Mouse (Mus musculus): ENCODE measurements around the gene Cacna2d3.
A peak's percentile ranks its signal among the peaks of the same experiment; 100 is the strongest.

Gene Cacna2d3

GRCm38 (mm10) chr14:29721488-29722385 lies at the start of gene Cacna2d3:
Gene Cacna2d3 (minus strand): TSS chr14:29721864.
- DNase-seq, result peak; percentile 75

- no peak for DNase-seq
Observed at GRCm38 (mm10) chr14:29769486-29769885, 47.8 kb upstream of the Cacna2d3 start.

- DNase-seq, result no peak
Observed at GRCm38 (mm10) chr14:29752876-29753275, 31.2 kb upstream of the Cacna2d3 start.

- DNase-seq, result no peak
Observed at GRCm38 (mm10) chr14:29738751-29739150, 17.1 kb upstream of the Cacna2d3 start.

- no peak for DNase-seq
Observed at GRCm38 (mm10) chr14:29730256-29730655, 8.6 kb upstream of the Cacna2d3 start.

- no peak for DNase-seq
Observed at GRCm38 (mm10) chr14:29729009-29729408, 7.3 kb upstream of the Cacna2d3 start.

- no peak for DNase-seq
Observed at GRCm38 (mm10) chr14:29727596-29727995, 5.9 kb upstream of the Cacna2d3 start.

- DNase-seq, result peak; percentile 11
Observed at GRCm38 (mm10) chr14:29723267-29723666, 1.6 kb upstream of the Cacna2d3 start.

- peak; percentile 57 for DNase-seq
Observed at GRCm38 (mm10) chr14:29722386-29723221, 940 bp upstream of the Cacna2d3 start.

GRCm38 (mm10) chr14:29721131-29721487 lies 555 bp downstream of the Cacna2d3 start:
- no peak for DNase-seq

GRCm38 (mm10) chr14:29720334-29720911 lies 1.2 kb downstream of the Cacna2d3 start:
- no peak for DNase-seq

- no peak for DNase-seq
Observed at GRCm38 (mm10) chr14:29712621-29713020, 9.0 kb downstream of the Cacna2d3 start.

- DNase-seq, result no peak
Observed at GRCm38 (mm10) chr14:29707561-29708335, 13.9 kb downstream of the Cacna2d3 start.

GRCm38 (mm10) chr14:29702762-29703161 lies 18.9 kb downstream of the Cacna2d3 start:
- no peak for DNase-seq

- peak; percentile 63 for DNase-seq
Observed at GRCm38 (mm10) chr14:29696131-29696530, 25.5 kb downstream of the Cacna2d3 start.

- DNase-seq, result no peak
Observed at GRCm38 (mm10) chr14:29672436-29673050, 49.1 kb downstream of the Cacna2d3 start.

- DNase-seq, result no peak
Observed at GRCm38 (mm10) chr14:29669826-29670225, 51.8 kb downstream of the Cacna2d3 start.

GRCm38 (mm10) chr14:29657006-29657405 lies 64.7 kb downstream of the Cacna2d3 start:
- DNase-seq, result peak; percentile 73

GRCm38 (mm10) chr14:29650591-29650990 lies 71.1 kb downstream of the Cacna2d3 start:
- DNase-seq, result no peak

- DNase-seq, result no peak
Observed at GRCm38 (mm10) chr14:29648721-29649120, 72.9 kb downstream of the Cacna2d3 start.

- no peak for DNase-seq
Observed at GRCm38 (mm10) chr14:29645421-29645820, 76.2 kb downstream of the Cacna2d3 start.

GRCm38 (mm10) chr14:29643217-29643616 lies 78.4 kb downstream of the Cacna2d3 start:
- no peak for DNase-seq
